Mouse (Mus musculus) gastrocnemius, adult 2 months (tissue): Measurements from ENCODE around the gene Zic1. TPM values are rescaled to one million over a fixed set of nuclear protein-coding genes. Genes with fewer than 3 reads are reported as not detected.
A peak's percentile ranks its signal among the peaks of the same experiment; 100 is the strongest.

Source experiments
- DNase-seq: peaks from one replicate; pipeline ENCODE4 v3.0.0; 2022
- H3K27ac ChIP-seq: fragments of 200-600 bp; 2 replicates; pipeline ENCODE4 v1.8.1; 2022; ENCODE audit warnings: mild to moderate bottlenecking
- H3K4me3 ChIP-seq: fragments of 200-600 bp; 2 replicates; pipeline ENCODE4 v1.8.1; 2022; ENCODE audit warnings: mild to moderate bottlenecking, moderate library complexity
- CTCF ChIP-seq: fragments of 200-600 bp; IDR thresholded peaks from 2 replicates; pipeline ENCODE4 v1.8.1; 2022; ENCODE audit warnings: antibody characterized with exemption, mild to moderate bottlenecking, moderate library complexity
- intact Hi-C: fragments of 180-260 bp; cut with DNase I; formaldehyde crosslinking; loops from one replicate; pipeline ENCODE4 v1.15.1; 2025
- total RNA-seq, 2 experiments: library from RNA; stranded (reverse); gene quantifications; 2 replicates each; pipeline ENCODE4 v1.2.3; 2021

Gene Zic1
- total RNA-seq, 2 experiments from 2014 or later = 0.81 to 1.4 TPM

DNA sequence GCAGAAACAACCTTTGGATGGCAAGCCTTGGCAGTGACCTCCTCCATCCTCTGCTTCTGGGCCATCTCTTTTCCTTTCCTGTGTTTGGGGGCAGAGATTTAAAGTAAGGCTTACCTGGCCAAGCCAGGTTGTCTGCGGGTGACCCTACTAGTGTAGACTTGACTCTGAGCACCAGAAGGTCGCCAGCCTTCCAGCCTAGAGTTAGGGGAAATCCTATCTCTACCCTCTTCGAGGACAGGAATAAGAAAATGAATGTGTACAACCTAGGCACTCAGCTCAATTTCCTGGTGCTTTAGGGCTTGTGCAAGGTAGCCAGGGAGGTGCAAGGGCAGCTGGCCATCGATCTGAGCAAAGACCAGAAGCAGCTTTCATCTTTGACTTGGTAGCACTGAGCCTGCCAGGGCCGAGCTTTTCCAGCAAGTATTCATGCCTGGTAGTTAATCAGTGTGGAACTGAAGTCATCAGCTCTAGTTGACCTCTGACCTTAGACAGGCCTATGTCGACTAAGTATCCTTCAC lies 4.6 kb upstream of the Zic1 start:
- DNase-seq = no peak
- no peak overlapping the region for H3K27ac ChIP-seq
- intact Hi-C loops = no loop called here
- TF ChIP-seq CTCF = no peak
- H3K4me3 ChIP-seq = no peak overlapping the region

GRCm38 (mm10) chr9:91369293-91369991 lies 3.8 kb upstream of the Zic1 start:
- intact Hi-C loops = no loop called here
- no peak overlapping the region for H3K27ac ChIP-seq
- H3K4me3 ChIP-seq = no peak overlapping the region
- TF ChIP-seq CTCF = no peak
- no peak for DNase-seq

- no peak for TF ChIP-seq CTCF
- Histone ChIP-seq H3K4me3 (no peak overlapping the region), H3K27ac (no peak overlapping the region)
- no peak for DNase-seq
- intact Hi-C loops = no loop called here
Measured at GRCm38 (mm10) chr9:91368946-91369292, 3.3 kb upstream of the Zic1 start.

GRCm38 (mm10) chr9:91368150-91368549 lies 2.5 kb upstream of the Zic1 start:
- Histone ChIP-seq H3K27ac (no peak overlapping the region), H3K4me3 (no peak overlapping the region)
- no peak for TF ChIP-seq CTCF
- no peak for DNase-seq
- intact Hi-C loops = no loop called here

GRCm38 (mm10) chr9:91366999-91367811 lies 1.6 kb upstream of the Zic1 start:
- no peak for DNase-seq
- no peak overlapping the region for H3K4me3 ChIP-seq
- intact Hi-C loops = no loop called here
- TF ChIP-seq CTCF = no peak
- H3K27ac ChIP-seq = no peak overlapping the region

GRCm38 (mm10) chr9:91366226-91366998 lies 802 bp upstream of the Zic1 start:
- no peak for DNase-seq
- Histone ChIP-seq H3K27ac (no peak overlapping the region), H3K4me3 (no peak overlapping the region)
- intact Hi-C loops = no loop called here
- no peak for TF ChIP-seq CTCF

- H3K27ac ChIP-seq = peak overlapping the region; percentile 63
- H3K4me3 ChIP-seq = peak overlapping the region; percentile 66
- intact Hi-C loops = loop anchor here (2.0 kb wide), 1 partner anchor 14 kb away; no protein-coding TSS in a partner anchor
- no peak for TF ChIP-seq CTCF
- DNase-seq = no peak
Measured at GRCm38 (mm10) chr9:91364971-91365501, 574 bp downstream of the Zic1 start.

DNA sequence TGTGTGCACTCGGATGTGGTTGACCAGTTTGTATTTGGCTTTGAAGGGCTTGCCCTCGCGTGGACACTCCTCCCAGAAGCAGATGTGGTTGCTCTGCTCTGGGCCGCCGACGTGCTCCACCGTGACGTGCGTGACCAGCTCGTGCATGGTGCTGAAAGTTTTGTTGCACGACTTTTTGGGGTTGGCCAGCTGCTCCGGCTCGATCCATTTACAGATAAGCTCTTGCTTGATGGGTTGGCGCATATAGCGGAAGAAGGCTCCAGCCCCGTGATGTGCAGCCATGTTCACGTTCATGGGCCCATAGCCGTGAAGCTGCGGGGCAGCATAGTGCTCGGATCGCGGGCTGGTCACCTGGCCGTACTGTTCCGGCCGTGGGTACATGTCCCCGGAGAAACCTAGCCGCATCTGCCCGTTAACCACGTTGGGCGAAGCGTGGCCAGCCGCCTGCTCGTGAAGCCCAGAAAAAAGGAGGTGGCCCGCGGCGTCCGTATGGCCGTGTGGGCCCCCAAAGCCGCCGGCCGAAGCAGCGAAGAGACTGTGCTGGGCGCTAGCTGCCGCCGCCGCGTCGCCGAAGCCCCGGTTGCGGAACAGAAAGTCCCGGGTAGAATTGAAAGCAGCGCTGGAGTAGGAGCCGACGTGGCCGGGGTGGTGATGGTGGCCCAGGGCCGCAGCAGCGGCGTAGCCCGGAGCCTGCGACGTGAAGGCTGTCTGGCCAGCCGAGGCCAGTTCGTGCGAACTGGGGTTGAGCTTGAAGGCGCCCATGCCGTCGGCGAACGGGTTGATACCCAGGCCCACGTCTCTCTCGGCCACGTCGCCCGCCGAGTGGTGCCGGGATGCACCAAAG lies 1.3 kb downstream of the Zic1 start:
- DNase-seq = no peak
- peak overlapping the region; percentile 66 for H3K4me3 ChIP-seq
- TF ChIP-seq CTCF = no peak
- H3K27ac ChIP-seq = peak overlapping the region; percentile 63
- intact Hi-C loops = loop anchor here (2.0 kb wide), 1 partner anchor 14 kb away; no protein-coding TSS in a partner anchor

DNA sequence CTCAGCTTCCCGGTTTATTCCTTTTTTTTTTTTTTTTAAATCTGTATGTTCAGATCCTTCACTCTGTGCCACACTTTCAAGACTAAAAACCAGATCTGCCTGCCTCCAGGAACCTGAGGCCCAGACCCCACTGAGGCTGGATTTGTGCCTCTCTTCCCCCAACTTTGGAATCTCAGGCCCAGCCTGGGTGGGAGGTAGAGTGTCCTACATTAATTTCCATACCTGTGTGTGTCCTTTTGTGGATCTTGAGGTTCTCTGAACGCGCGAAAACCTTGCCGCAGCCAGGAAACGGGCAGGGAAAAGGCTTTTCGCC lies 1.8 kb downstream of the Zic1 start:
- intact Hi-C loops = loop anchor here (2.0 kb wide), 1 partner anchor 15 kb away; no protein-coding TSS in a partner anchor
- no peak for TF ChIP-seq CTCF
- H3K4me3 ChIP-seq = peak overlapping the region; percentile 66
- H3K27ac ChIP-seq = peak overlapping the region; percentile 63; the same call in 1 of the 2 replicates
- no peak for DNase-seq

- TF ChIP-seq CTCF = no peak
- peak overlapping the region; percentile 66 for H3K4me3 ChIP-seq
- peak overlapping the region; percentile 63; the same call in 1 of the 2 replicates for H3K27ac ChIP-seq
- intact Hi-C loops = no loop called here
- DNase-seq = no peak
Measured at GRCm38 (mm10) chr9:91363011-91363730, 2.4 kb downstream of the Zic1 start.

DNA sequence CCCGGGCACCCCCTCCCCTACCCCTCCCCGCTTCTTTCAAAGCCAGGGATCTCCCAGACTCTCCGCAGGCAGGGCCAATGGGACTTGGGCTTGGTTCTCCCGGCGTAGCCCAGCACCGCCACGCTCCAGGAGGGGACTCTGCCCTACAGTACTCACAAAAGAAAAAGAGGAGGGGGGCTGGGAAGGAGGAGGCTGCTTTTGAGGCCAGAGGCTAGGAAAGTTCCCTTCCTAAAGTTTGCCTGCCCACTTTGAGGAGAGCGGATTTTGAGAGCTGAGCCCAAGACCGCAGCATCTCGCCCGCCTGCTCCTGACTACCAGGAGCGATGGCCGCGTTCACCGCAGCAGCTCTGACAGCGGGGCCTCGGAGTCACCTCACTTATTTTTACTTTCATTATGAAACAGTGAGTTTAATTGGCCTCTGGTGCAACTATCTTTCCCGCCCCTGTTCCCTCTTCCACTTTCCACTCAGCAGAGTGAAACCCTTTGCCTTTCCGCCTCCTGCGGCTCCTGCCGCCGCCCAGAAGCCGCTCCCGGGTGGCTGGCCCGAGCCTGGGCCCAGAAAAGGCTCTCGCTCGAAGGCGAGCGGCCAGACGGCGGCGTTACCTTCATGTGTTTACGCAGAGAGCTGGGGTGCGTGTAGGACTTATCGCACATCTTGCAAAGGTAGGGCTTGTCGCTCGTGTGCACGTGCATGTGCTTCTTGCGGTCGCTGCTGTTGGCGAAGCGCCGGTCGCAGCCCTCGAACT lies 3.6 kb downstream of the Zic1 start, which contains the start of gene Zic4:
TSS of gene Zic4 (plus strand) at position 558 of the 746 bp plus-strand sequence.
- peak within 1 kb of the TSS; percentile 66 for H3K4me3 ChIP-seq
- peak; percentile 51 for DNase-seq
- TF ChIP-seq CTCF = no peak
- intact Hi-C loops = no loop called here
- H3K27ac ChIP-seq = peak within 1 kb of the TSS; percentile 65
